Mouse (Mus musculus): ENCODE results near the gene Dnajb1. TPM values are rescaled to one million over a fixed set of nuclear protein-coding genes. Genes with fewer than 3 reads are reported as not detected.

Gene Dnajb1
- polyA plus RNA-seq, 1 experiment from 2014 or later, result 65.2 TPM

GRCm38 (mm10) chr8:83654725-83655124, 46.7 kb downstream of the Dnajb1 start:
- Histone ChIP-seq H3K4me3 (no peak overlapping the region), H3K27me3 (ENCODE audit: poor library complexity, severe bottlenecking) (no peaks in the 10 kb centered on the region), H3K4me1 (peaks cover 35% of the 10 kb centered on the region), H3K9me3 (peaks cover 6% of the 10 kb centered on the region; the same call in 1 of the 2 replicates), H3K27ac (no peak overlapping the region), H3K36me3 (replicated peaks) (peaks cover 47% of the 10 kb centered on the region)
- no peak for DNase-seq (ENCODE audit: extremely low spot score, low spot score)
- 91% methylated on average over 6 of the region's 6 CpGs for WGBS

- Histone ChIP-seq H3K27ac (no peak overlapping the region), H3K36me3 (replicated peaks) (peaks cover 47% of the 10 kb centered on the region), H3K4me1 (peaks cover 48% of the 10 kb centered on the region), H3K27me3 (ENCODE audit: poor library complexity, severe bottlenecking) (no peaks in the 10 kb centered on the region), H3K9me3 (peaks cover 4% of the 10 kb centered on the region; the same call in 1 of the 2 replicates), H3K4me3 (no peak overlapping the region)
- no peak for DNase-seq (ENCODE audit: extremely low spot score, low spot score)
- WGBS, result 89% methylated on average over 9 of the region's 9 CpGs
Observed at GRCm38 (mm10) chr8:83656043-83656442, 48.0 kb downstream of the Dnajb1 start.

GRCm38 (mm10) chr8:83656484-83657246, 48.7 kb downstream of the Dnajb1 start:
- 84% methylated on average over 13 of the region's 13 CpGs for WGBS
- Histone ChIP-seq H3K9me3 (no peaks in the 10 kb centered on the region), H3K4me1 (peaks cover 53% of the 10 kb centered on the region), H3K4me3 (no peak overlapping the region), H3K36me3 (replicated peaks) (peaks cover 53% of the 10 kb centered on the region), H3K27ac (peak overlapping the region; percentile 48; the same call in 1 of the 2 replicates), H3K27me3 (ENCODE audit: poor library complexity, severe bottlenecking) (no peaks in the 10 kb centered on the region)
- DNase-seq (ENCODE audit: extremely low spot score, low spot score), result no peak

GRCm38 (mm10) chr8:83660545-83660944, 52.6 kb downstream of the Dnajb1 start:
- Histone ChIP-seq H3K4me1 (peaks cover 60% of the 10 kb centered on the region), H3K4me3 (peak overlapping the region; percentile 23), H3K36me3 (replicated peaks) (peaks cover 65% of the 10 kb centered on the region), H3K27me3 (ENCODE audit: poor library complexity, severe bottlenecking) (no peaks in the 10 kb centered on the region), H3K27ac (peak overlapping the region; percentile 36), H3K9me3 (no peaks in the 10 kb centered on the region)
- 13% methylated on average over 8 of the region's 8 CpGs for WGBS
- no peak for DNase-seq (ENCODE audit: extremely low spot score, low spot score)

GRCm38 (mm10) chr8:83660995-83661680, 53.1 kb downstream of the Dnajb1 start:
- Histone ChIP-seq H3K36me3 (replicated peaks) (peaks cover 59% of the 10 kb centered on the region), H3K27me3 (ENCODE audit: poor library complexity, severe bottlenecking) (peaks cover 1% of the 10 kb centered on the region; the same call in 1 of the 2 replicates), H3K9me3 (no peaks in the 10 kb centered on the region), H3K4me1 (peaks cover 66% of the 10 kb centered on the region), H3K4me3 (peak overlapping the region; percentile 23), H3K27ac (peak overlapping the region; percentile 36)
- DNase-seq (ENCODE audit: extremely low spot score, low spot score), result peak; percentile 31
- 17% methylated on average over 22 of the region's 22 CpGs for WGBS

Other genes with a start within 250 kb of the Dnajb1 start
- 3.7 and 4.0 TPM in 2 replicates for gene Clgn, start 218.3 kb upstream of the Dnajb1 start, polyA plus RNA-seq (2016; fragmentation: Nextera tagmentation; extraction: Ambion mirVana)
- gene Scoc, start 149.8 kb upstream of the Dnajb1 start, polyA plus RNA-seq (2016; fragmentation: Nextera tagmentation; extraction: Ambion mirVana), result 108 and 109 TPM in 2 replicates
- not detected in 2 replicates for gene Olfr370, start 72.4 kb upstream of the Dnajb1 start, polyA plus RNA-seq (2016; fragmentation: Nextera tagmentation; extraction: Ambion mirVana)
- 342 and 357 TPM in 2 replicates for gene Ndufb7, start 41.5 kb upstream of the Dnajb1 start, polyA plus RNA-seq (2016; fragmentation: Nextera tagmentation; extraction: Ambion mirVana)
- 637 and 658 TPM in 2 replicates for gene Tecr, start 222 bp upstream of the Dnajb1 start, polyA plus RNA-seq (2016; fragmentation: Nextera tagmentation; extraction: Ambion mirVana)
- gene Gipc1, start 44.5 kb downstream of the Dnajb1 start, polyA plus RNA-seq (2016; fragmentation: Nextera tagmentation; extraction: Ambion mirVana), result 220 and 227 TPM in 2 replicates
- 0.37 and 0.52 TPM in 2 replicates for gene Ptger1, start 58.5 kb downstream of the Dnajb1 start, polyA plus RNA-seq (2016; fragmentation: Nextera tagmentation; extraction: Ambion mirVana)
- gene Pkn1, start 91.0 kb downstream of the Dnajb1 start, polyA plus RNA-seq (2016; fragmentation: Nextera tagmentation; extraction: Ambion mirVana), result 29.0 and 29.3 TPM in 2 replicates
- 364 and 371 TPM in 2 replicates for gene Ddx39, start 107.0 kb downstream of the Dnajb1 start, polyA plus RNA-seq (2016; fragmentation: Nextera tagmentation; extraction: Ambion mirVana)
- 8.3 and 9.2 TPM in 2 replicates for gene Adgre5, start 133.1 kb downstream of the Dnajb1 start, polyA plus RNA-seq (2016; fragmentation: Nextera tagmentation; extraction: Ambion mirVana)

Data from forebrain, embryonic 10.5 days (tissue).